Mouse (Mus musculus) limb, embryonic 14.5 days (tissue): Measurements from ENCODE around the gene Adamtsl1. TPM values are rescaled to one million over a fixed set of nuclear protein-coding genes. Genes with fewer than 3 reads are reported as not detected.

Experiments used
- ATAC-seq: fragments of 200-750 bp; cut with Nextera tagmentation; 2 replicates; pipeline ENCODE4 v1.8.0; 2017; ENCODE audit warnings: low read depth, moderate number of reproducible peaks, moderate TSS enrichment; ENCODE audit not compliant: low FRiP score
- DNase-seq: peaks from one replicate; pipeline ENCODE4 v3.0.0-alpha.2; 2015; ENCODE audit warnings: low spot score
- H3K27ac ChIP-seq: fragments of 300-500 bp; sonication (generic); replicated peaks from 2 replicates; pipeline ENCODE4 v1.5.1; 2014; ENCODE audit warnings: low read depth, mild to moderate bottlenecking, low read length, moderate library complexity, mixed read lengths
- H3K27me3 ChIP-seq: fragments of 300-500 bp; sonication (generic); 2 replicates; pipeline ENCODE4 v1.6.1; 2014; ENCODE audit warnings: low read length, mixed read lengths; ENCODE audit not compliant: control insufficient read depth, insufficient read depth
- H3K36me3 ChIP-seq: fragments of 300-500 bp; sonication (generic); 2 replicates; pipeline ENCODE4 v1.6.1; 2014; ENCODE audit warnings: mild to moderate bottlenecking, low read length, moderate library complexity, mixed read lengths; ENCODE audit not compliant: control insufficient read depth, insufficient read depth
- H3K4me1 ChIP-seq: fragments of 300-500 bp; sonication (generic); 2 replicates; pipeline ENCODE4 v1.6.1; 2014; ENCODE audit warnings: antibody characterized with exemption, low read length, mixed read lengths; ENCODE audit not compliant: control insufficient read depth, insufficient read depth
- H3K4me2 ChIP-seq: fragments of 300-500 bp; sonication (generic); replicated peaks from 2 replicates; pipeline ENCODE4 v1.6.1; 2014; ENCODE audit warnings: low read depth, mild to moderate bottlenecking, low read length, moderate library complexity; ENCODE audit not compliant: severe bottlenecking
- H3K4me3 ChIP-seq: fragments of 300-500 bp; sonication (generic); replicated peaks from 2 replicates; pipeline ENCODE4 v1.5.1; 2014; ENCODE audit warnings: low read length
- H3K9ac ChIP-seq: fragments of 300-500 bp; sonication (generic); 2 replicates; pipeline ENCODE4 v1.6.1; 2014; ENCODE audit warnings: mild to moderate bottlenecking, low read depth, low read length, moderate library complexity; ENCODE audit not compliant: severe bottlenecking
- H3K9me3 ChIP-seq: fragments of 300-500 bp; sonication (generic); 2 replicates; pipeline ENCODE4 v1.6.1; 2016; ENCODE audit warnings: low read length; ENCODE audit not compliant: control insufficient read depth
- POLR2A ChIP-seq: fragments of 200-500 bp; IDR thresholded peaks from 2 replicates; pipeline ENCODE4 v1.8.0; 2012; ENCODE audit warnings: inconsistent platforms, mild to moderate bottlenecking, moderate library complexity, borderline replicate concordance; ENCODE audit not compliant: insufficient read depth, insufficient read length; ENCODE audit errors: extremely low read depth
- WGBS: fragments of 180-500 bp; shearing (Covaris S2); extraction: QIAGEN DNeasy Blood & Tissue Kit; methylation state at CpG from one replicate; pipeline ENCODE4 v1.1.7; 2014; 5-methylcytosine and 5-hydroxymethylcytosine counted together
- polyA plus RNA-seq, 2 experiments: library from polyadenylated mRNA; depleted of rRNA in 1 of 2; stranded (reverse) in 1 of 2; unstranded in 1 of 2; fragments of >200 nt; fragmentation: Nextera tagmentation in 1 of 2; extraction: Ambion mirVana in 1 of 2; gene quantifications; 2 replicates each; pipeline versions ENCODE4 v1.2.1 to v1.2.3; 2012 to 2014

The Adamtsl1 gene
- polyA plus RNA-seq, 2 experiments = 22.9 to 47.5 TPM

- DNase-seq (peak; percentile 34), ATAC-seq (no peak)
- H3K4me3 ChIP-seq = no peak overlapping the region
- no peak overlapping the region for H3K4me2 ChIP-seq
- peaks cover 7% of the 10 kb centered on the region for H3K4me1 ChIP-seq
- H3K27me3 ChIP-seq = no peaks in the 10 kb centered on the region
- TF ChIP-seq POLR2A = no peak
- WGBS = 46% methylated on average over 8 of the region's 8 CpGs
- H3K36me3 ChIP-seq = no peaks in the 10 kb centered on the region
- no peak overlapping the region for H3K9ac ChIP-seq
- no peak overlapping the region; the same call in 1 of the 2 replicates for H3K27ac ChIP-seq
- no peaks in the 10 kb centered on the region for H3K9me3 ChIP-seq
Measured at GRCm38 (mm10) chr4:86040921-86041320, 526.9 kb downstream of the Adamtsl1 start.

DNA sequence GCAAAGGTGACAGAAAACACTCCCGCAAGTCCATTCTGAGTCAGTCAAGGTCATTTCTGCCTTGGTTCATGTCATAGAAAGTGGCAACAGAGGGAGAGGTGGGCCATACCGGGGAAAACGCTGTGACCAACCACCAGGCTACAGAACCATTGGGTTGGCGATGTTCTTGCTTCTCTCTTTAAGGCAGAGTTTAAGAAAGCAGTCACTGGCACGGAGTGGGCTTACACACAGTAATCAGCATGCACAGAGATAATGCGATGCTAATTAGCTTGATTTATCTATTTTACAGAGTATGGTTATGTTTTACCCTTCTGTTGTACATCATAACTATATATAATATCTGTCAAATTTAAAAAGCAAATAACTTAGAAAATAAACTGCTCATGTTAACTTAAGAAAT, 531.5 kb downstream of the Adamtsl1 start:
- no peak overlapping the region for H3K27ac ChIP-seq
- DNase-seq (no peak), ATAC-seq (no peak)
- H3K4me3 ChIP-seq = no peak overlapping the region
- H3K4me2 ChIP-seq = no peak overlapping the region
- H3K9me3 ChIP-seq = no peaks in the 10 kb centered on the region
- no peaks in the 10 kb centered on the region for H3K36me3 ChIP-seq
- H3K27me3 ChIP-seq = no peaks in the 10 kb centered on the region
- H3K4me1 ChIP-seq = peaks cover 12% of the 10 kb centered on the region
- TF ChIP-seq POLR2A = no peak
- 89% methylated on average over 6 of the region's 6 CpGs for WGBS
- no peak overlapping the region for H3K9ac ChIP-seq

DNA sequence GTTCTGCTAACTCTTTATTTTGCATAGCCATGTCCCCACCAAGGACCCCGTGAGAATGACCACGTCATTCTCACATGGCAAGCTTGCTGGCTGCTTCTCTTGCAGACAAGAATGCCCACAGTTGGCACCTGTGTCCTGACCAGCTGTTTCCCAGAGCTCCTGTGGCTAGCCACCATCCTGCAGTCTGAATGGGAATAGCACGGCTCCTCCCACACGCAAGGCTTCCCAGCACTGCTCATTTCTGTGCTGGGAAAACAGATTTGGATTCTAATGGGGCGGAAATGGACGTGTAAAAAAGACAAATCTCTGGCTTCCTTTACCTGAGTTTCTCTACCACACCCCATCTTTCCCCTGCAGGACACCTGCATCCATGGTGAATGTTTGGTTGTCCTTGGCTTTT, 531.9 kb downstream of the Adamtsl1 start:
- H3K27me3 ChIP-seq = no peaks in the 10 kb centered on the region
- no peak overlapping the region for H3K27ac ChIP-seq
- WGBS = 59% methylated on average over 6 of the region's 6 CpGs
- DNase-seq (no peak), ATAC-seq (no peak)
- H3K4me3 ChIP-seq = no peak overlapping the region
- H3K4me1 ChIP-seq = peaks cover 14% of the 10 kb centered on the region
- H3K9me3 ChIP-seq = no peaks in the 10 kb centered on the region
- no peaks in the 10 kb centered on the region for H3K36me3 ChIP-seq
- no peak overlapping the region for H3K4me2 ChIP-seq
- no peak for TF ChIP-seq POLR2A
- no peak overlapping the region for H3K9ac ChIP-seq

DNA sequence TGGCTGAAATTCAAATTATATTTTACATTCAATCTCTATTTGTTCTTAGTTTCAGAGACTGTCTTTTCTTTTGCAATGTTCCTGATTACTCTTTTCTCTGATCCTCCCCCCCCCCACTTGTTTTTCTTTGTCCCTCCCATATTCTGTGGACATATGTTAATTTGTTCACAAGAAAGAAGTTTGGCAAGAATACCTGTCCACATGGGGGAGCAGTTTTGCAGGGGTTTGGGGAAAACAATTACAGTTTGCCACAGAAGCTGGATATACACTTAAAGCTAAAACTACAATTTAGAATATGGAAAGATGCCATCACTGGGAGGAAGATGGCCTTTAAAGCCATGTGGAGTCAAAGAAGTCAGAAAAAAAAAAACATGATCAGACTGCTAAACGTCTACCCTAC, 532.9 kb downstream of the Adamtsl1 start:
- no peak overlapping the region for H3K4me3 ChIP-seq
- no peaks in the 10 kb centered on the region for H3K27me3 ChIP-seq

GRCm38 (mm10) chr4:86053487-86054237, 539.7 kb downstream of the Adamtsl1 start:
- Histone ChIP-seq H3K4me3 (peak overlapping the region; percentile 39), H3K27ac (peak overlapping the region; percentile 63; the same call in 1 of the 2 replicates), H3K27me3 (no peaks in the 10 kb centered on the region), H3K9ac (peak overlapping the region; percentile 55), H3K4me1 (peaks cover 19% of the 10 kb centered on the region), H3K9me3 (no peaks in the 10 kb centered on the region), H3K36me3 (no peaks in the 10 kb centered on the region), H3K4me2 (peak overlapping the region; percentile 53)
- 0% methylated on average over 20 of the region's 20 CpGs for WGBS
- peak; percentile 93 for DNase-seq
- ATAC-seq = peak; percentile 92
- 0 out of 2 replicates have a peak, but pooled peaks have one; percentile 6 for TF ChIP-seq POLR2A

More for the DNA sequence above, 532.9 kb downstream of the Adamtsl1 start:
- H3K4me2 ChIP-seq = no peak overlapping the region
- no peak overlapping the region for H3K9ac ChIP-seq
- DNase-seq (no peak), ATAC-seq (no peak)
- H3K27ac ChIP-seq = no peak overlapping the region
- WGBS = 73% methylated on average over 1 of the region's 1 CpGs
- peaks cover 9% of the 10 kb centered on the region for H3K4me1 ChIP-seq
- H3K9me3 ChIP-seq = no peaks in the 10 kb centered on the region
- no peak for TF ChIP-seq POLR2A
- no peaks in the 10 kb centered on the region for H3K36me3 ChIP-seq
